Mouse (Mus musculus) ES-E14 (cell line): ENCODE results near the gene Cyp4x1. TPM values are rescaled to one million over a fixed set of nuclear protein-coding genes. Genes with fewer than 3 reads are reported as not detected.
A peak's percentile ranks its signal among the peaks of the same experiment; 100 is the strongest.

Experiments used
- DNase-seq: peaks from one replicate; pipeline ENCODE4 v3.0.0-alpha.2; 2013; ENCODE audit warnings: low read depth, low spot score
- H3K27ac ChIP-seq: 2 replicates; pipeline ENCODE4 v1.5.1; 2012; ENCODE audit warnings: low read depth, mild to moderate bottlenecking, low read length, moderate library complexity, mixed read lengths; ENCODE audit not compliant: poor library complexity, insufficient read depth, severe bottlenecking
- H3K36me3 ChIP-seq: 2 replicates; pipeline ENCODE4 v1.6.1; 2012; ENCODE audit warnings: mild to moderate bottlenecking, low read length, moderate library complexity, mixed read lengths; ENCODE audit not compliant: control insufficient read depth, poor library complexity, insufficient read depth, severe bottlenecking
- H3K4me1 ChIP-seq, 2 experiments: fragments of 150-350 bp in 1 of 2; sonication (generic) in 1 of 2; 2 replicates each; pipeline ENCODE4 v1.6.1; 2012; ENCODE audit warnings: low read length in 2 of 2, mild to moderate bottlenecking in 1 of 2, mixed read lengths in 1 of 2; ENCODE audit not compliant: control insufficient read depth in 2 of 2, insufficient read depth in 2 of 2, poor library complexity in 1 of 2
- H3K4me3 ChIP-seq, 2 experiments: fragments of 150-350 bp in 1 of 2; sonication (generic) in 1 of 2; 2 replicates each; pipeline ENCODE4 v1.5.1; 2012; ENCODE audit warnings: low read length in 2 of 2, low read depth in 1 of 2, mild to moderate bottlenecking in 1 of 2, mixed read lengths in 1 of 2; ENCODE audit not compliant: insufficient read depth in 1 of 2, poor library complexity in 1 of 2, severe bottlenecking in 1 of 2
- H3K9ac ChIP-seq: 2 replicates; pipeline ENCODE4 v1.6.1; 2012; ENCODE audit warnings: low read depth, mild to moderate bottlenecking, low read length, mixed read lengths; ENCODE audit not compliant: poor library complexity, insufficient read depth, severe bottlenecking
- H3K9me3 ChIP-seq: fragments of 150-350 bp; sonication (generic); 2 replicates; pipeline ENCODE4 v1.6.1; 2012; ENCODE audit warnings: low read depth, mild to moderate bottlenecking, low read length; ENCODE audit not compliant: control insufficient read depth, insufficient read depth
- CHD2 ChIP-seq: IDR thresholded peaks from 2 replicates; pipeline ENCODE4 v1.6.1; 2014; ENCODE audit warnings: mild to moderate bottlenecking, low read depth, low read length, inconsistent platforms
- HCFC1 ChIP-seq: IDR thresholded peaks from 2 replicates; pipeline ENCODE4 v1.6.1; 2012; ENCODE audit warnings: low read length, inconsistent platforms, borderline replicate concordance; ENCODE audit not compliant: insufficient read depth
- MAFK ChIP-seq: IDR thresholded peaks from 2 replicates; pipeline ENCODE4 v1.6.1; 2014; ENCODE audit warnings: mild to moderate bottlenecking, low read depth, low read length, inconsistent platforms; ENCODE audit not compliant: insufficient read depth
- ZC3H11A ChIP-seq: IDR thresholded peaks from 2 replicates; pipeline ENCODE4 v1.6.1; 2012; ENCODE audit warnings: low read depth, mild to moderate bottlenecking, inconsistent platforms, low read length, borderline replicate concordance
- ZNF384 ChIP-seq: IDR thresholded peaks from 2 replicates; pipeline ENCODE4 v1.6.1; 2012; ENCODE audit warnings: low read depth, low read length, inconsistent platforms
- in situ Hi-C, 2 experiments: fragments of 600-800 bp; cut with MboI; formaldehyde crosslinking; loops; one replicate each; pipeline ENCODE4 v1.15.1; 2025; ENCODE audit warnings: low sequenced_read_pairs in 2 of 2, inconsistent platforms in 1 of 2; ENCODE audit not compliant: unreplicated experiment in 2 of 2
- total RNA-seq: library from RNA; depleted of rRNA; stranded (reverse); fragments of 300-350 nt; gene quantifications from 2 replicates; pipeline ENCODE4 v1.2.3, GENCODE M21; 2012

The Cyp4x1 gene
- total RNA-seq, 1 experiment: 0.36 TPM

DNA sequence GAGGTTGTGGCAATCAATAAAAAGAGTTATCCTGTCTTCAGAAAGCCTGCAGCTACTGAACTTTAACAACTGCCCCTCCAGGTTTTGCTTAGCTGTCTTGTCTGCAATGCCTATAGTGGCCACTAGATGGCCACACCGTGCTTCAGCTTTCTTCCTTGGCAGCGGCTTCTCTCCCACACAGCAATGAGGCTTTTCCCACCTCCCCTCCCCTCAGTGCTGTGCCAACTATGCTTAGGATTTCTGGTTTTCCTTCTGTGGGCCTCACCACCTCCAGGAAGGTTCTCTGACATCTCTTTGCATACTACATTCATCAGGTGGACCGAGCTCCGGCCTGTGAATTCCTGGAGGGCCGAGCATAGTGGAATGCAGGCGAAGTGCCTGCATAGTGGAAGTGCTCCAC is 32.4 kb downstream of the Cyp4x1 start:
- no peak overlapping the region for H3K27ac ChIP-seq
- TF ChIP-seq ZC3H11A (peak; percentile 44; the same call in 1 of the 2 replicates), CHD2 (no peak), MAFK (0 out of 2 replicates have a peak, but pooled peaks have one; percentile 30)
- no peaks in the 10 kb centered on the region for H3K9me3 ChIP-seq
- DNase-seq: peak; percentile 66
- in situ Hi-C loops: no loop called here
- H3K9ac ChIP-seq: no peak overlapping the region
- H3K36me3 ChIP-seq: no peaks in the 10 kb centered on the region
- H3K4me3 ChIP-seq: no peak overlapping the region
- H3K4me1 ChIP-seq: peaks cover 0 to 8% of the 10 kb centered on the region in 2 experiments; a peak in 1 of 4 replicates

DNA sequence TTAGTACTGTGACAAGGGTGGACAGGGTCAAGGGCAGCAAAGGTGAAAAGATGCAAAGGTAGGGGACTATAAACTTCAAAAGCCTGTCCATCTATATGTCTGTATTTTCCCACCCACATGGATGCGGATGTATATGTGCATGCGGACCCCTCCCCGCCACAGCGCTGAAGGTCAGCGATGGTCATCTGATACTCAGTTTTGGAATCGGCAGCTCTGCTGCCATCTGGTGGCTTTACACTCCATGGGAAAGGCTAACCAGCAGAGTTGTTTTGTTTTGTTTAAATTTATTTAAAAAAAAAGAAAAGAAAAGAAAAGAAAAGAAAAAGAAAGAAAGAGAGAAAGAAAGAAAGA is 37.0 kb downstream of the Cyp4x1 start:
- in situ Hi-C loops: no loop called here
- DNase-seq: no peak
- Histone ChIP-seq H3K9me3 (no peaks in the 10 kb centered on the region), H3K36me3 (no peaks in the 10 kb centered on the region), H3K4me1 (peaks cover 2 to 16% of the 10 kb centered on the region in 2 experiments; a peak in 2 of 4 replicates), H3K4me3 (no peak overlapping the region), H3K27ac (no peak overlapping the region), H3K9ac (no peak overlapping the region)
- TF ChIP-seq CHD2: no peak
- TF ChIP-seq ZNF384: no peak
- no peak for TF ChIP-seq HCFC1

DNA sequence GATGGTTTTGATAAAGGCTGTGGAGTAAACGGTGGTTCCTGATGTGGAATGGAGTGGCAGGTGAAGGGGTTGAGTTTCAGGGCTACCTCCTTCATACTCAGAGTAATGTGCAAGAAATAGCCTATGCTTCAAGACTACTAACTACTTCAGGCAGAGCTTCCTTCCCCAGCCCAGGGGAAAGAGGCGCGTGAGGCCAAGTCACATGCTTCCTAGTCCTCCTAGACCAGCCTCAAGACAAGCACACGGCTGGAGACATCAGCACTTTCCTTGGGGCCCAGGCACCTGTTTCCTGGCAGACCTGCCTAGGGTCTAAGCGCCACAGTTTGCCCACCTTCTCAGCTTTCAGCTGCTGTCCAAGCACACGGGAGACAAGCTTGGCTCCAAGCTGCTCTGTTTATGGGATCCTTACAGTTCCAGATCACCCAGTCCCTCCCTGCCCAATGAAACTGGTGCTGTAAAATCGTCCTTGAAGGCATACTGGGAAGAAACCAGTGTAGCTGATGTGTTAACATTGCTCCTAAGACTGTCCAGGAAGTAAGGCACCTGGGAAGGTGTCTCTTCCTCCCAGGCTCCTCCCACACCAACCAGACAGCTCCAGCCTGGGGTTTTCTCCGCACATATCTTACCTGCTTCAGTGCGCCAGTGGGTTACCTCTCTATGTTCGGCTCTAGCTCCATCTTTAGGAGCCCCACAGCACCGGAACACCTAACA is 37.5 kb downstream of the Cyp4x1 start:
- DNase-seq: no peak
- Histone ChIP-seq H3K27ac (no peak overlapping the region), H3K4me1 (peaks cover 2 to 16% of the 10 kb centered on the region in 2 experiments; a peak in 2 of 4 replicates), H3K9ac (no peak overlapping the region), H3K9me3 (no peaks in the 10 kb centered on the region), H3K4me3 (no peak overlapping the region), H3K36me3 (no peaks in the 10 kb centered on the region)
- in situ Hi-C loops: no loop called here
- TF ChIP-seq ZNF384 (no peak), MAFK (no peak), ZC3H11A (no peak), HCFC1 (no peak)

DNA sequence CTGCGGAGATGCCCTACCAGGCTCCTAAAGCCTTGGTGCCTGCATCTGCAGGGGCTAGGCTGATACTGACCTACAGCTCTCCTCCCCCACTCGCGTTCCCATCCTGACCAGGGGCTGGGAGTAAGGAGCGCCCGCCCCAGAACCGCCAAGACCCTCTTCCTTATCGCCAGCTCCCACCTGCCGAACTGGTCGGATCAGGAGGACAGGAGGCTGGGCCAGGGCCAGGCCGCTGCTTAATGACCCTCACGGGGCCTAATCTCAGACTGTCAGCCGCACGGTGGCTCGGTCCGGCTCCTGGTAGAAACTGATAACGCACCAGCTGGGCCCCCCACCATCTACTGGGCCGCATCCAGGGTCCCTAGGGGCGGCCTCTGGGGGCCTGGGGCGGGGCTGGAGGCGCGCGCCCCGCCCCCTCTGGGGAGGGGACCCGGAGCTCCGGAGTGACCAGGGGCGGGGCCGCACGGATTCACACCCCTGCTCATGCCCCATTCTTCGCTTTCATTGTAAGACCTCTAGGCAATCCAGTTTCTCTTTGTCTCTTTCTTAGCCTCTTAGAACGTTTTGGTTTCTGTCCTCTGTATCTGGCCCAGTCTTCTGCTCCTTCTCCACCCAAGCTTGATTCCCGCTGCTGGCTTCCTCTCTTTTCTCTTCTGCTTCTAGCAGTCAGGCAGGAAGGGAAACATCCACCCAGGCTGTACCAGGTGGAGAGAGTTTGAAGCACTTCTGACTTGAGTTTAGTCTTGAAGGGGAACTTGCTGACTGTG is 38.2 kb downstream of the Cyp4x1 start:
- no peak overlapping the region for H3K9ac ChIP-seq
- TF ChIP-seq HCFC1 (no peak), MAFK (no peak), ZC3H11A (no peak), ZNF384 (no peak), CHD2 (no peak)
- peaks cover 2 to 18% of the 10 kb centered on the region in 2 experiments; a peak in 2 of 4 replicates for H3K4me1 ChIP-seq
- peak overlapping the region; percentile 20 to 57 for H3K4me3 ChIP-seq
- DNase-seq: no peak
- in situ Hi-C loops: no loop called here
- no peaks in the 10 kb centered on the region for H3K9me3 ChIP-seq
- no peaks in the 10 kb centered on the region for H3K36me3 ChIP-seq
- no peak overlapping the region for H3K27ac ChIP-seq

DNA sequence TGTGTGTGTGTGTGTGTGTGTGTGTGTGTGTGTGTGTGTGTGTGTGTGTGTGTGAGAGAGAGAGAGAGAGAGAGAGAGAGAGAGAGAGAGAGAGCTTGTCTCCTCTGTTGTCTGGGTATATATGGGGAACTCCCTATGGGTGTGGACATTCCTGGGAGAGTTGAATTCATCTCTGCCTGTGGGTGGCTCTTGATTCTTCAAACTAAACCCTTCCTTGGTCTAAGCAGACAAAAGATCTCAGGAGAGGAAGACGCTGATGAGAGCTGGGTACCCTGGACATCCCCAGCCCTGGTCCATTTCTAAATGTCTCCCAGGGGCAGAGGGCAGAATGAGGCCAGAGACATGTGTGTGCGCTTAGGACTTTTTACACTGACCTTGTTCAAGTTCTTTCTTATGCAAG is 40.0 kb downstream of the Cyp4x1 start:
- Histone ChIP-seq H3K27ac (no peak overlapping the region), H3K36me3 (no peaks in the 10 kb centered on the region), H3K9me3 (no peaks in the 10 kb centered on the region), H3K4me3 (no peak overlapping the region), H3K4me1 (peaks cover 2 to 18% of the 10 kb centered on the region in 2 experiments; a peak in 2 of 4 replicates), H3K9ac (no peak overlapping the region)
- TF ChIP-seq MAFK (no peak), HCFC1 (no peak), CHD2 (no peak), ZC3H11A (no peak), ZNF384 (no peak)
- DNase-seq: no peak
- in situ Hi-C loops: no loop called here
